Mouse (Mus musculus) layer of hippocampus, adult 8-10 months (tissue): ENCODE measurements around the gene Asb15. TPM values are rescaled to one million over a fixed set of nuclear protein-coding genes. Genes with fewer than 3 reads are reported as not detected.

ENCODE experiments used
- DNase-seq, 2 experiments: peaks; one replicate each; pipeline ENCODE4 v3.0.0; 2022; ENCODE audit warnings: low spot score in 2 of 2
- total RNA-seq, 4 experiments: library from RNA; stranded (reverse); gene quantifications; 2 replicates each; pipeline ENCODE4 v1.2.4; 2022

The Asb15 gene
- total RNA-seq: under 1 TPM in 1 of 4 experiments, not detected in 3; 0.14 TPM

DNA sequence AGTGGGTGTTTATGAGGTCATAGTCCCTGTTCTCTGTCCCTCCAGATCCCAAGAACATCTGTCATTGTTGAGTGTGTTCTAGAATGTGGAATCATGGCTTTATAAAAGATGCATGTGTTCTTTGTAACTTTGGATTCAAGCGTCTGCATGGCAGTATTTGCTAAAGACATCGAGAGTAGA is at the start of gene Asb15:
Asb15 (plus strand) TSS at position 81 of the 180 bp plus-strand sequence.
- DNase-seq: no peak

DNA sequence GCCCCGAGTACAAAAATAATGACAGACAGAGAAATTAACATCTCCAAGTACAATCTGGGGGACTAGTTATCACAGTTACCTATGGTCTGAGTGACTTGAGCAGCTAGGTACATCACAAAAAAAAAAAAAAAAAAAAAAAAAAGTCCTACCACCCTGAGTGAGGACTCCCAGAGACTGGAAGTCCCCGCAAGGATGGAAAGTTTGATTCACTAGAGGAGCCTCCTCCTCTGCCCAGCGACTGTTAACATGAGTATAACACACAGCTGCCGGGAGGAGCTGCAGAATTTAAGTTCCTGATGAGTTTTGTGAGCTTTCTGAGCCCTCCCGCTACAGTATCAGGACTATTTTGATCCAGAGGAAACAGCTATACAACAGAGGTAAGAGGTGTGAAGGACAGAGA is 41.4 kb upstream of the Asb15 start:
- DNase-seq: no peak

GRCm38 (mm10) chr6:24490341-24490740 is 37.6 kb upstream of the Asb15 start:
- DNase-seq: no peak

- DNase-seq: no peak
Observed at GRCm38 (mm10) chr6:24504141-24504540, 23.8 kb upstream of the Asb15 start.

- peak; percentile 85 to 86 for DNase-seq
Observed at GRCm38 (mm10) chr6:24514552-24515284, 13.2 kb upstream of the Asb15 start, which contains the start of gene Iqub. Gene Iqub (minus strand): TSS chr6:24515067.

- no peak for DNase-seq
Observed at GRCm38 (mm10) chr6:24516197-24516596, 11.7 kb upstream of the Asb15 start.

- no peak for DNase-seq
Observed at GRCm38 (mm10) chr6:24525705-24526104, 2.2 kb upstream of the Asb15 start.

- DNase-seq: peak; percentile 87 to 89
Observed at GRCm38 (mm10) chr6:24527155-24528063, 535 bp upstream of the Asb15 start, which contains the start of gene Ndufa5. Gene Ndufa5 (minus strand): TSS chr6:24528013.

DNA sequence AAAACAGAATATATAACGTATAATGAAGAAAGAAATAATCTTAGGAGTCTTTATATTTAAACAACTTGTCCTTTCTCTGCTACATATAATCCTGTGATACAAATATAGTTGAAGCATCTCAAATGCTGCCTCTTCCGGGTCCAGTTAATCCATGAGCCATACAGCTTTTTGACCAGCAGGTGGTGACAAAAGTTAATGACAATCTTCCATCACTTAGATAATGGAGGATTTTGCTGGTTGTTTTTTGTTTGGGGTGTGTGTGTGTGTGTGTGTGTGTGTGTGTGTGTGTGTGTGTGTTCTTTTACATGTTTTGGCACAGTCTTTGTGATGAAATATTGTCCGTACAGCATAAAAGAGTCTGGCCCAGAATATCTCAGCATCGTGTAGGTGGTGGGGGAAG is 2.2 kb downstream of the Asb15 start:
- peak in 1 of 2 experiments; percentile 37 for DNase-seq

DNA sequence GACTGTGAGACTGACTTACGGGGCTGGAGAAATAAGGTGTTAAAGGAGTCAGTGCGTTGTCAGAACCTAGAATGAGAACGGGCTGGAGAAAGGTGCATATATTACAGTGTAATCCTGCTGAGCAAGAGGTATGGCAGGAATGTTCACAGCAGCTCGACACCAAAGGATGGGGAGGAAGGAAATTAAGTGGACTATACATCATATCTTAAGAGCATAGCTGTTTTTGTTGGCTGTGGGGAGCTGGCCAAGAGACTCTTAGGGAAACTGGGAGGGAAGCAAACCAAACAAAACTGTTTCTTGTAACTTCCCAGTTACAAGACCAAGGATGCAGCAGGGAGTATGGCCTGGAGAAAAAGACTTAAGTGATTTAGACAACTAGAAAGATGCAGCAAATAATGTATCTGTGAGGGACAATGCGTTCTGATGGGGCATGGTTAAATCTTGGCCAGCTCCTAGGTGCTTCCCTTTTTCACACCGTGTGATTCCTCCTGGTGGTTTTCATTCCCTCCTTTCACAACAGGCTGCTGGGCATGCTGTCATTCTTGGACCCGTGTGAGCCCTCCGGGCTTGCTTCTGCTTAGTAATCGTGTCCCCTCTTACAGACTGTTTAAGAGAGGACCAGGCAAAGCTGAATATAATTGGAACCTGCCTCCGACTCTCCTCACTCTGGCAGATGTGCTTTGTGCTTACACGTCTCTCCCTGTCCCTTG is 2.9 kb downstream of the Asb15 start:
- no peak for DNase-seq

DNA sequence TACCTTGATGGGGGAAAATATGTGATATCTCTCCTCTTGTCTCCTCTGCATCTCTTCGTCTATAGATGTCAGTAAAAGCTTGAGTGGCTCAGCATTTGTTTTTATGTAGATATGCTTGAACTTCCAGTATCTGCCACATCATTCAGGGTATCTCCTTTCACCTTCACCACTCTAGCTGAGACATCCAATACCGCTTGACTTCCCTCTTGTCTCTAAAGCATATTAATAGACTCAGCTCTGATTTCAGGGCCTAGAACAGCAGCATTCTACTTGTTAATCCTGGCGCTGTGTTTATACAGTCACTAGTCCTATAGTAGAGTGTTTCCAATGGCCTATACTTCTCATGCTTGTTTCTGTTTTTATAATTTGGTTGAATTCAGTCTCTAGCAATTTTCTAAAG is 4.9 kb downstream of the Asb15 start:
- no peak for DNase-seq

DNA sequence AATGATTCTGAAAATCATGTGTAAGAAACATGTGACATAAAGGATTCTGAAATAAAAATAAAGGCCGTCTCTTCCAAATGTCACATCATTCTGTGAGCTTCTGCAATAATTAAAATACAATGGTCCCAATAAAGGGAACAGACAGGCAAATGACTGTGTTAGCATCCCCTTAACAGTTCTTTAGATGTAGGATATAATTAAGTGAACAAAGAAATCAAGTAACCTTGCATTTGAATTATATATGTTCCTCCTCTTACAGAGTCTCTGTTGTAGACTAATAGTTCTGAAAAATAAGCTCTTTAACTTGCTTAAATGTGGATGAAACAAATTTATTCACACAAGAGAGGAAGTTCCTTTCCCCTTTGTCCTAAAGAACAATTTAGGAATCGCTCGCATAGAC is 10.5 kb downstream of the Asb15 start:
- DNase-seq: no peak

DNA sequence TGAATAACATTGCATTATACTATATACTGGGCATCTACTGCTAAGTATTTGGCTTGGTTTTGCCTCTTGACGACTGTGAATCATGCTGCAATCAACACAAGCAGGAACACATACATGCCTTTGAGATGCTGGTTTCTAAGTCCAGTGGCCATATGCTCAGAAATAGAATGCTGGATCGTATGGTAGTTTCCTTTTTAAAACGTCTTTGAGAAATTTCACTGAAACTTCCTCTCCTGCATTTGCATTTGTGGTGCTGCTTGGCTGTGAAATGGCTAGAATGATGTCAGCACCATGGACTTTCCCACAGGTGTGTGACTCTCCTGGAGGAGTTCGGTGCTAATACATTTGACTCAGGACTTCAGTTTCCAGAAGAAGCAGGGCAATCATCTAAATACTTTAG is 12.2 kb downstream of the Asb15 start:
- no peak for DNase-seq

DNA sequence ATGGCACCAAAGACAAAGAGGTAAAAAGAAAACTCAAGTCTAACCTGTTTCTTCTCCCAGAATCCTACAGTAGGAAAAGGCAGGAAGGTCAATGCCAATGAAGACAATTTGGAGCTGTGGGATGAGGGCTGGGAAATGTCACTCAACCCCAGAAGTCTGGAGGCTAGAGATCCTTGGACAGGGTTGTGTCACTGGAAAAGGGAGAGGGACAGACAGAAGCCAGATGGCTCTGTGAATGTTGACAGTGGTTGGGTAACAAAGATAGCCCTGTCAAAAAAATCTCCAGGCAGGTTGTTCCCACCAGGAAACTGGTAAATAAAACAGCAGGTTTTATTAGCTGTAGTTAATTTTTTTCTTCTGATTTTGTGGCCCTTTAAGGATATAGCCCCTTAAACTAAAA is 14.4 kb downstream of the Asb15 start:
- DNase-seq: no peak

DNA sequence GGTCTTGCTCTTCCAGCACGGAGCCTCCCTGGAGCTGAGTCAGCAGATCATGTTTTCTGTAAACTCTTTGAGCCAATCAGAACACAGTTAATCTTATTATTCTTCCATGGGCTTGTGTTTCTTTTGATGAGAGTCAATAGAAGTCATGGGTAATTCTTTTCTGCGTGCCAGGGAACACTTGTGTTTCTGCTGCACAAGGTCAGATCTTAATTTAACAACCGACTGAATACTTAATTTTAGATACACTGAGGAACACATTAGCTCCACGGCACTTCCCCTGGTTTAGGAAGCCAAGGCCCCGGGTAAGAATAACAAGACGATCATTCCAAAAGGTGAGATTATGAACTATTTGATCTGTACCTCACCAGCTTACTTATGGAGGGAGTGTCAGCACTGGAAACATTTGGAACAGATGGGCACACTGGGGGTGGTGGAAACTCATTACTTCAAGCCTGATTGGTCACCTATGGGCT is 15.2 kb downstream of the Asb15 start:
- DNase-seq: no peak

GRCm38 (mm10) chr6:24546716-24547420 is 18.9 kb downstream of the Asb15 start:
- DNase-seq: no peak

GRCm38 (mm10) chr6:24549801-24550200 is 21.9 kb downstream of the Asb15 start:
- DNase-seq: no peak

- DNase-seq: no peak
Observed at GRCm38 (mm10) chr6:24552046-24552445, 24.1 kb downstream of the Asb15 start.

- no peak for DNase-seq
Observed at GRCm38 (mm10) chr6:24554427-24555086, 26.6 kb downstream of the Asb15 start.

DNA sequence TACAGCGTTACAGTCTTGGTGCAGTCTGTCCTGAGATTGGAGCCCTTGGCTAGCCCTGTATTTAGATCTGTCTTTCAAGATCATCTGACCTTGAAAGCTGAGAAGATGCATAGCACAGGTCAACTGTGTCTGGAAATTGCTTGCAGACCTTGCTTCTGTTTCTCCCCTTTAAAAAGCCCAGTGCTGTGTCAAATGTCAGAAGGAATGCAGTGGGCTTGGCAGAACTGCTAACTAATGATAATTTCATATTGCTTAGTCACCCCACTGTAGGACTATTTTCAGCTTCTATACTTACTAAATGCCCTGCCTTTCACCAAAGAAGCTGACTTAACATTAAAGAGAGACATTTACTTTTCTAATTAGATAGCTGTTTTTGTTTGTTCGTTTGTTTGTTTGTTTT is 27.5 kb downstream of the Asb15 start:
- DNase-seq: no peak

GRCm38 (mm10) chr6:24564081-24564480 is 36.1 kb downstream of the Asb15 start:
- DNase-seq: peak; percentile 44 to 61
